Mouse (Mus musculus) erythroblast, embryonic 14.5 days (primary cell): ENCODE results near the gene Glt28d2.
A peak's percentile ranks its signal among the peaks of the same experiment; 100 is the strongest.

ENCODE experiments used
- GATA1 ChIP-seq: IDR thresholded peaks from 2 replicates; pipeline ENCODE4 v1.6.1; 2012; ENCODE audit warnings: low read length, inconsistent platforms, mixed read lengths
- TAL1 ChIP-seq: IDR thresholded peaks from 3 replicates; pipeline ENCODE4 v1.6.1; 2012; ENCODE audit warnings: low read length, inconsistent platforms, mixed read lengths

- TF ChIP-seq GATA1 (no peak), TAL1 (peak; percentile 36; the same call in 2 of the 3 replicates)
These were observed 30.2 kb downstream of the Glt28d2 start for GRCm38 (mm10) chr3:85857083-85857482.
